ENCODE assay signal across 12 mouse cellular contexts in genomic region chr5:140582995-140583731, GRCm38 (mm10). TPM values are rescaled to one million over a fixed set of nuclear protein-coding genes. Genes with fewer than 3 reads are reported as not detected.
DNase-seq lines count a peak whose midpoint lies in the region; ATAC-seq lines count a peak whose summit lies in the region.
"Had no signal": no experiment of that assay in that cellular context is flagged by ENCODE, and none has a peak within 500 bp of the region (broad histone marks: within the 10 kb centered on the region; RNA-seq: fewer than 3 reads in every experiment).

No protein-coding gene starts in this region.

- peaks cover 46% of the 10 kb centered on the region for H3K4me1 ChIP-seq in limb, embryonic 15.5 days
- H3K4me1 ChIP-seq: liver, embryonic 13.5 days had no signal

- WGBS in limb, embryonic 15.5 days = 35% methylated on average over 8 of the region's 8 CpGs

- no peaks in the 10 kb centered on the region for H3K9me3 ChIP-seq in limb, embryonic 15.5 days
- H3K9me3 ChIP-seq: liver, embryonic 13.5 days had no signal

- H3K9ac ChIP-seq in limb, embryonic 15.5 days = no peak overlapping the region
- H3K9ac ChIP-seq: liver, embryonic 13.5 days had no signal

- H3K27me3 ChIP-seq in limb, embryonic 15.5 days = no peaks in the 10 kb centered on the region

- H3K4me2 ChIP-seq in limb, embryonic 15.5 days = no peak overlapping the region
- H3K4me2 ChIP-seq: liver, embryonic 13.5 days had no signal

- peak overlapping the region; percentile 33 for H3K27ac ChIP-seq in limb, embryonic 15.5 days
- H3K27ac ChIP-seq: liver, embryonic 13.5 days had no signal

- DNase-seq in left cerebral cortex, postnatal 4 days = peak; percentile 37
- no peak for DNase-seq in left cerebral cortex, adult 18-20 months (ENCODE audit: low spot score in 2 of 2)
- DNase-seq in gastrocnemius, adult 18-20 months (ENCODE audit: low spot score) = peak; percentile 43
- peak; percentile 84 for DNase-seq in skeletal muscle tissue, adult 2 months (ENCODE audit: low read depth, low spot score)
- no peak for DNase-seq in layer of hippocampus, adult 9-10 months (ENCODE audit: low spot score)
- DNase-seq in B cell, adult 2 months = no peak
- no peak for DNase-seq in urinary bladder, postnatal 4 days (ENCODE audit: low spot score in 2 of 2)
- DNase-seq: adrenal gland, postnatal 25 days; heart, adult 11 months; kidney, adult 8-10 months; liver, embryonic 13.5 days had no signal

- intact Hi-C loops in left cerebral cortex, postnatal 4 days (cut with DNase I) = no loop called here

- H3K36me3 ChIP-seq in limb, embryonic 15.5 days = no peaks in the 10 kb centered on the region
- H3K36me3 ChIP-seq: liver, embryonic 13.5 days had no signal

- peak; percentile 49; the same call in 1 of the 2 replicates for ATAC-seq in limb, embryonic 15.5 days (ENCODE audit: insufficient number of reproducible peaks, low FRiP score, low TSS enrichment, low read depth)

- H3K4me3 ChIP-seq in limb, embryonic 15.5 days = no peak overlapping the region
- H3K4me3 ChIP-seq: liver, embryonic 13.5 days had no signal

RNA-seq across cellular contexts. Expression of gene Grifin, which starts 18.3 kb away (rescaled TPM):
- total RNA-seq in left cerebral cortex, postnatal 4 days (2021) = not detected
- total RNA-seq in left cerebral cortex, adult 18-20 months (2021) = not detected
- total RNA-seq in gastrocnemius, adult 18-20 months (2021) = not detected
- 0.31 TPM in 1 of 2 replicates, not detected in the other for polyA plus RNA-seq in limb, embryonic 15.5 days (2015; fragmentation: Nextera tagmentation; extraction: Ambion mirVana)
- total RNA-seq: adrenal gland, postnatal 25 days had no signal

RNA-seq across cellular contexts. Expression of gene Lfng, which starts 24.0 kb away (rescaled TPM):
- total RNA-seq in left cerebral cortex, postnatal 4 days (2021) = 10 to 100 TPM; 19.7 to 20.7 TPM
- 10 to 100 TPM; 17.0 to 17.1 TPM for total RNA-seq in left cerebral cortex, adult 18-20 months (2021)
- 1 to 10 TPM; 3.3 to 3.5 TPM for total RNA-seq in gastrocnemius, adult 18-20 months (2021)
- polyA plus RNA-seq in limb, embryonic 15.5 days (2015; fragmentation: Nextera tagmentation; extraction: Ambion mirVana) = 16.9 and 19.7 TPM in 2 replicates

Comparison
In these comparisons a context has a peak if more than half of its experiments do, and no peak if none do; other contexts are left out.
1. DNase-seq: peak in left cerebral cortex, postnatal 4 days (single experiment), gastrocnemius, adult 18-20 months (single experiment) and skeletal muscle tissue, adult 2 months (single experiment); none in left cerebral cortex, adult 18-20 months (0 of 2), layer of hippocampus, adult 9-10 months (single experiment), B cell, adult 2 months (0 of 2) and urinary bladder, postnatal 4 days (0 of 2).